Mouse (Mus musculus): Measurements from ENCODE around the gene Stxbp5.

GRCm38 (mm10) chr10:9807596-9807995 is 93.3 kb downstream of the Stxbp5 start:
- TF ChIP-seq POLR2A (IDR thresholded peaks at IDR 0.05; ENCODE audit: low read depth, low read length) (no peak), CTCF (IDR thresholded peaks at IDR 0.05; ENCODE audit: borderline replicate concordance, insufficient read depth, low read length) (no peak)

All from embryonic fibroblast, embryonic 13.5 days (primary cell).